Mouse (Mus musculus) liver, embryonic 14.5 days (tissue): ENCODE data around the gene Gm6020. TPM values are rescaled to one million over a fixed set of nuclear protein-coding genes. Genes with fewer than 3 reads are reported as not detected.
A peak's percentile ranks its signal among the peaks of the same experiment; 100 is the strongest.
"Not testable (repeated sequence)": the region's sequence is repeated elsewhere in the genome, so short reads cannot be mapped to it uniquely, and the experiment has no call there.

Experiments used
- ATAC-seq: fragments of 200-750 bp; cut with Nextera tagmentation; 2 replicates; pipeline ENCODE4 v1.8.0; 2017; ENCODE audit warnings: moderate number of reproducible peaks, mild to moderate bottlenecking, moderate library complexity; ENCODE audit not compliant: insufficient read depth
- DNase-seq, 3 experiments: peaks; one replicate each; pipeline ENCODE4 v3.0.0-alpha.2; 2012 to 2013; ENCODE audit warnings: low read depth in 3 of 3, low spot score in 3 of 3
- H3K27ac ChIP-seq: fragments of 300-500 bp; sonication (generic); 2 replicates; pipeline ENCODE4 v1.5.1; 2014; ENCODE audit warnings: moderate library complexity, mild to moderate bottlenecking, control low read depth, inconsistent platforms
- H3K27me3 ChIP-seq: fragments of 300-500 bp; sonication (generic); 2 replicates; pipeline ENCODE4 v1.6.1; 2014; ENCODE audit warnings: mild to moderate bottlenecking, low read length, moderate library complexity; ENCODE audit not compliant: control insufficient read depth, insufficient read depth
- H3K36me3 ChIP-seq: fragments of 300-500 bp; sonication (generic); replicated peaks from 2 replicates; pipeline ENCODE4 v1.6.1; 2014; ENCODE audit warnings: low read depth; ENCODE audit not compliant: control insufficient read depth, insufficient read depth
- H3K4me1 ChIP-seq, 2 experiments: fragments of 200-500 bp in 1 of 2; fragments of 300-500 bp in 1 of 2; sonication (generic) in 1 of 2; replicated peaks; 2 replicates each; pipeline ENCODE4 v1.6.1; 2012 to 2014; ENCODE audit warnings: antibody characterized with exemption in 1 of 2, inconsistent platforms in 1 of 2, low read length in 1 of 2; ENCODE audit not compliant: control insufficient read depth in 2 of 2, insufficient read depth in 2 of 2
- H3K4me2 ChIP-seq: fragments of 300-500 bp; sonication (generic); 2 replicates; pipeline ENCODE4 v1.6.1; 2014; ENCODE audit warnings: low read depth, mild to moderate bottlenecking, control low read depth, moderate library complexity
- H3K4me3 ChIP-seq, 2 experiments: fragments of 200-500 bp in 1 of 2; fragments of 300-500 bp in 1 of 2; sonication (generic) in 1 of 2; 2 replicates each; pipeline ENCODE4 v1.5.1; 2012 to 2014; ENCODE audit warnings: low read depth in 2 of 2, low read length in 2 of 2, mild to moderate bottlenecking in 2 of 2, control low read depth in 1 of 2, inconsistent platforms in 1 of 2, moderate library complexity in 1 of 2; ENCODE audit not compliant: insufficient read depth in 1 of 2
- H3K9ac ChIP-seq: fragments of 300-500 bp; sonication (generic); replicated peaks from 2 replicates; pipeline ENCODE4 v1.6.1; 2014; ENCODE audit warnings: mild to moderate bottlenecking, control low read depth, moderate library complexity
- H3K9me3 ChIP-seq: fragments of 300-500 bp; sonication (generic); 2 replicates; pipeline ENCODE4 v1.6.1; 2016; ENCODE audit warnings: low read length, mixed read lengths; ENCODE audit not compliant: control insufficient read depth
- CTCF ChIP-seq: IDR thresholded peaks from 2 replicates; pipeline ENCODE4 v1.5.1; 2016; ENCODE audit warnings: antibody characterized with exemption, low read depth, control low read depth
- EP300 ChIP-seq: IDR thresholded peaks from 2 replicates; pipeline ENCODE4 v1.6.1; 2016; ENCODE audit warnings: antibody characterized with exemption, low read depth
- WGBS: fragments of 180-500 bp; shearing (Covaris S2); extraction: QIAGEN DNeasy Blood & Tissue Kit; methylation state at CpG from one replicate; pipeline ENCODE4 v1.1.7; 2014; ENCODE audit not compliant: insufficient replicate concordance; 5-methylcytosine and 5-hydroxymethylcytosine counted together
- polyA plus RNA-seq, 2 experiments: library from polyadenylated mRNA; depleted of rRNA in 1 of 2; stranded (reverse) in 1 of 2; unstranded in 1 of 2; fragments of >200 nt; fragmentation: Nextera tagmentation in 1 of 2; extraction: Ambion mirVana in 1 of 2; gene quantifications; 2 replicates each; pipeline versions ENCODE4 v1.2.1 to v1.2.3; 2012 to 2014

Gm6020 gene
- polyA plus RNA-seq (2012; rRNA removed): not detected in 2 replicates
- polyA plus RNA-seq (2014; fragmentation: Nextera tagmentation; extraction: Ambion mirVana): not detected in 2 replicates

- not testable (repeated sequence) for H3K27ac ChIP-seq, H3K27me3 ChIP-seq, H3K9me3 ChIP-seq, DNase-seq, H3K4me2 ChIP-seq, H3K4me1 ChIP-seq, H3K4me3 ChIP-seq, H3K36me3 ChIP-seq, H3K9ac ChIP-seq, ATAC-seq
- 52% methylated on average over 2 of the region's 2 CpGs for WGBS
Measured at GRCm38 (mm10) chr19:61183590-61183989, at the start of gene Gm6020. TSS of gene Gm6020 (plus strand) at chr19:61183890.

GRCm38 (mm10) chr19:61138655-61139054, 45.0 kb upstream of the Gm6020 start:
- ATAC-seq (no peak), DNase-seq (no peak)
- H3K9me3 ChIP-seq: no peaks in the 10 kb centered on the region
- H3K36me3 ChIP-seq: no peaks in the 10 kb centered on the region
- H3K4me2 ChIP-seq: no peak overlapping the region
- H3K9ac ChIP-seq: no peak overlapping the region
- no peaks in the 10 kb centered on the region for H3K27me3 ChIP-seq
- H3K4me3 ChIP-seq: no peak overlapping the region
- peaks cover 8 to 10% of the 10 kb centered on the region in 2 experiments for H3K4me1 ChIP-seq
- no peak overlapping the region for H3K27ac ChIP-seq
- no peak for TF ChIP-seq EP300
- no peak for TF ChIP-seq CTCF

GRCm38 (mm10) chr19:61140342-61141206, 43.1 kb upstream of the Gm6020 start, which contains the start of gene Zfp950:
TSS of gene Zfp950 (minus strand) at chr19:61140840.
- H3K36me3 ChIP-seq: no peaks in the 10 kb centered on the region
- H3K4me2 ChIP-seq: peak within 1 kb of the TSS; percentile 84
- H3K9me3 ChIP-seq: no peaks in the 10 kb centered on the region
- peak within 1 kb of the TSS; percentile 88 for H3K9ac ChIP-seq
- H3K4me3 ChIP-seq: peak within 1 kb of the TSS; percentile 89 to 93
- peak within 1 kb of the TSS; percentile 63 for H3K27ac ChIP-seq
- WGBS: under 1% methylated on average over 18 of the region's 18 CpGs
- TF ChIP-seq EP300 (no peak), CTCF (no peak; the same call in 1 of the 2 replicates)
- DNase-seq (peak; percentile 86 to 90 (median 89)), ATAC-seq (peak; percentile 100)
- H3K27me3 ChIP-seq: no peaks in the 10 kb centered on the region
- H3K4me1 ChIP-seq: peaks cover 8 to 10% of the 10 kb centered on the region in 2 experiments

- no peak overlapping the region for H3K27ac ChIP-seq
- peak overlapping the region; percentile 89 to 93; a peak in 3 of 4 replicates for H3K4me3 ChIP-seq
- H3K36me3 ChIP-seq: no peaks in the 10 kb centered on the region
- peak overlapping the region; percentile 88 for H3K9ac ChIP-seq
- no peaks in the 10 kb centered on the region for H3K9me3 ChIP-seq
- no peaks in the 10 kb centered on the region for H3K27me3 ChIP-seq
- no peak for DNase-seq
- H3K4me2 ChIP-seq: peak overlapping the region; percentile 84
- TF ChIP-seq CTCF: no peak
- no peak for TF ChIP-seq EP300
- peaks cover 8 to 10% of the 10 kb centered on the region in 2 experiments for H3K4me1 ChIP-seq
- WGBS: 34% methylated on average over 4 of the region's 4 CpGs
- no peak for ATAC-seq
Measured at GRCm38 (mm10) chr19:61141299-61141698, 42.4 kb upstream of the Gm6020 start.

- H3K4me2 ChIP-seq: peak overlapping the region; percentile 75
- TF ChIP-seq CTCF (no peak), EP300 (no peak)
- DNase-seq: no peak
- H3K27ac ChIP-seq: no peak overlapping the region
- peak; percentile 81 for ATAC-seq
- peak overlapping the region; percentile 40; the same call in 1 of the 2 replicates for H3K9ac ChIP-seq
- no peaks in the 10 kb centered on the region for H3K9me3 ChIP-seq
- no peaks in the 10 kb centered on the region for H3K27me3 ChIP-seq
- WGBS: 8% methylated on average over 8 of the region's 8 CpGs
- peak overlapping the region; percentile 48 to 59 for H3K4me3 ChIP-seq
- no peaks in the 10 kb centered on the region for H3K4me1 ChIP-seq
- H3K36me3 ChIP-seq: no peaks in the 10 kb centered on the region
Measured at GRCm38 (mm10) chr19:61151372-61151700, 32.4 kb upstream of the Gm6020 start.
